Mouse (Mus musculus) heart, postnatal 0 days (tissue): ENCODE results near the gene Tbr1.

Experiments used
- CTCF ChIP-seq: IDR thresholded peaks from 2 replicates; pipeline ENCODE4 v1.5.1; 2016; ENCODE audit warnings: antibody characterized with exemption, control low read depth, low read depth
- EP300 ChIP-seq: IDR thresholded peaks from 2 replicates; pipeline ENCODE4 v1.6.1; 2016; ENCODE audit warnings: antibody characterized with exemption, low read depth

- no peak for TF ChIP-seq EP300
- TF ChIP-seq CTCF: no peak
These were observed 6.7 kb downstream of the Tbr1 start for GRCm38 (mm10) chr2:61809381-61809780.
